Mouse (Mus musculus) liver (tissue): ENCODE measurements around the gene Olfr823.
"Not testable (repeated sequence)": the region's sequence is repeated elsewhere in the genome, so short reads cannot be mapped to it uniquely, and the experiment has no call there.

Source experiments
- DNase-seq: peaks from one replicate; pipeline ENCODE4 v3.0.0-alpha.2; 2020; ENCODE audit warnings: mixed read lengths

Gene Olfr823

GRCm38 (mm10) chr10:130115283-130115682 is at the start of gene Olfr823:
Gene Olfr823, minus strand, starts transcription at chr10:130115383.
- not testable (repeated sequence) for DNase-seq

- no peak for DNase-seq
Observed at GRCm38 (mm10) chr10:130144121-130144520, 28.9 kb upstream of the Olfr823 start.

DNA sequence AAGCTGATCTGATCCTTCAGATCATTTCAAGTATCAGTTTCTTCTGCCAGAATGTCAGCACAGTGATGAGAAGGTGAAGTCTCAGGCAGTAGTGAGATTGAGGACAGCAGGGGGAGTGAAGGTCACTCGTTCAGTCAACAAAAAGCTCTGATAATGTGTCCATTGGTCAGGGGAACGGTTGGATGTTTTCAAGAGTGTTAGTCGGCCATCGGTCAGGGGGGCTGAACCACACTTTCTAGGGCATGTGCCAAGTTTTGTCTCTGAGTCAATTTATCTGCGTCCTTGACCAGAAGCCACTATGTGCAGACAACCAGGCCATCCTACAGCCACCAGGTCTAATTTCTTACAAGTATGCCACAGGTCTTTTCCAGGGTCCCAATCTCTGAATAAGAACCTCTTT is 27.3 kb upstream of the Olfr823 start:
- not testable (repeated sequence) for DNase-seq

DNA sequence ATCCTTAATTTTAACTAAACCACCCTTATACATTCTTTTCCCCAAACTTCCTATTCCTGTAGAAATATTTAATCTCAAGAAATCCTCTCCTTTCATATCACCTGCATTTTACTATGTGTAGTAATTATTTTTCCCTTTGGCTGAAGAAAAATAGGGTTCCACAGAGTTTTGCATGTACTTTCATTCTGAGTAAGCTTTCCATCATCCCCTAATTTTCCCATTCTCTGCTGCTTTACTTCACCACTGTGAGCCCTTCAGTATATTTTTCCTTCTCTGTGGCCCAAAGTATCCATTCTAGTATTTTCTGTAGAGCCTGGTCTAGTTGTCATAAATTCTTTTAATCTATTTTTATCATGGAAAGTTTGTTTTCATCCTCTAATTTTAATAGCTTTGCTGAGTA is 19.6 kb upstream of the Olfr823 start:
- no peak for DNase-seq

GRCm38 (mm10) chr10:130129900-130130299 is 14.7 kb upstream of the Olfr823 start, which contains the start of gene Olfr824:
Gene Olfr824, minus strand, starts transcription at chr10:130130000.
- DNase-seq = not testable (repeated sequence)

GRCm38 (mm10) chr10:130116045-130116444 is 862 bp upstream of the Olfr823 start:
- not testable (repeated sequence) for DNase-seq

- DNase-seq = no peak
Observed at GRCm38 (mm10) chr10:130096104-130096503, 19.1 kb downstream of the Olfr823 start.

DNA sequence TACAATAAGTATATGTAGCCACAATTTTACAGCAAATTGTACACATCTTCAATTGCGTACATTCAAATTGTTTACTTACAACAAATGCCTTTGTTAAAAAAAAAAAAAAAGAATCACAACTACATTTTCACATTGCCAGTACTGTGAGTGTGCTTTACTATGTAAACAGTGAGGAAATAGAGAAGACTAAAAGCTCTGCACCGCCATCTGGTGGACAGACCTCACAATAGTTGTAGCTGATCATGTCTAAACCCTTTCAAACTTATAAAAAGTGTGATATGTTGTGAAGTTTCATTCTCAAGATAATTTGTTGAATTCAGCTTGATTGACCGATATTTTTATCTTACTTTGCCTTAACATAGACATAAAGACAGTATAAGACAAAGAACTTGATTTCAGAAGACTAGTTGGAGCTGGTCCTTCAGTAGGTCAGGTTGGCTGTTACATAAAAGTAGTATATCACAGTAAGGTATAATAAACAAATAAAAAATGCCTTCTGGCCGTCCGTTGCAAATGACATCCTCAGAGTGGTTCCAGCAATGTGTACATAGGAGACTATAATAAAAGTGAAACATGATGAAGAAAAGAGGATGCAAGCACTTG is 22.2 kb downstream of the Olfr823 start:
- peak; percentile 35 for DNase-seq

DNA sequence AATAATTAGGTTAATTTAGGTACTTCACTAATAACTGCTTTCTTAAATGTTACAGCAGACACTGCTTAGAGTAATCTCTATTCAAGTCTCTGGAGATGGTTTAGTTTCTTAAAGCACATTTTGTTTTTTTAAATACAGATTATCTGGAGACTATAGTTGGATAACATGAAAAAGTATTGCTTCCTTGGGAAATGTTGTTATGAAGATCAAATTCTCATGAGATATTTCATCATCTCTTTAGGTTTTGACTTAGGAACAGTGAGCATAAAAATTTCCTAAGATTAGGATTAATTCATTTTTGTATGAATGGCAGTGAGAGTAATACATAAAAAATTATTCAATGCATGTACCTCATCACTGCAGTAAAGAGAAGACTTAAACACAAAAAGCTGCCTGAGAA is 44.3 kb downstream of the Olfr823 start, which contains the start of gene Olfr822:
Gene Olfr822, plus strand, starts transcription at position 301 of the 400 bp plus-strand sequence.
- DNase-seq = no peak
